Mouse (Mus musculus) erythroblast, embryonic 14.5 days (primary cell): ENCODE results near the gene Mslnl.

Experiments used
- GATA1 ChIP-seq: IDR thresholded peaks from 2 replicates; pipeline ENCODE4 v1.6.1; 2012; ENCODE audit warnings: low read length, inconsistent platforms, mixed read lengths
- TAL1 ChIP-seq: IDR thresholded peaks from 3 replicates; pipeline ENCODE4 v1.6.1; 2012; ENCODE audit warnings: low read length, inconsistent platforms, mixed read lengths

- no peak for TF ChIP-seq GATA1
- no peak for TF ChIP-seq TAL1
These were observed 10.6 kb upstream of the Mslnl start for GRCm38 (mm10) chr17:25725264-25725663.
